Mouse (Mus musculus) kidney, adult 2 months (tissue): ENCODE data around the gene Pld1.

Experiments
- CTCF ChIP-seq: fragments of 200-500 bp; conservative IDR thresholded peaks from 2 replicates; pipeline ENCODE4 v1.5.1; 2011; ENCODE audit warnings: low read depth, mild to moderate bottlenecking, control low read depth, low read length, moderate library complexity, mixed read lengths; ENCODE audit not compliant: insufficient read depth, insufficient read length
- POLR2A ChIP-seq: fragments of 200-500 bp; IDR thresholded peaks from one replicate; pipeline ENCODE4 v1.6.1; 2011; ENCODE audit warnings: low read depth, low read length, control low read depth

DNA sequence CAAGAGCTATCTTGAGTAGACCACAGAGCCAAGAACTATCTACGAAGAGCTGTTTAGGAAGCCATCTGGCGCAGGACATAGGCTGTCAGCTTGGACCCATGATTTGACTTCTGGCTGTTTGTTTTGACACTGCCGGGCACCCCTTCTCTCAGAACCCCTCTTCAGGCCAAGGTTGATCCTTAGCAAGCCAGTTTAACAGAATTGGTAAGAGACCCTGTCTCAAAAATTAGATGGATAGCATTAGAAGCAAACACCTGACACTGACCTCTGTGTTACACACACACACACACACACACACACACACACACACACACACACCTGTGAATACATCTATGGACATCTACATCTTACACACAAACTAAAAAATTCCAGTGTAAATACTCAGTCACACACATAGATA is 29.5 kb upstream of the Pld1 start:
- TF ChIP-seq CTCF (no peak), POLR2A (no peak)
